Comparison of ENCODE assay signal across 15 mouse cellular contexts in the genomic region with DNA sequence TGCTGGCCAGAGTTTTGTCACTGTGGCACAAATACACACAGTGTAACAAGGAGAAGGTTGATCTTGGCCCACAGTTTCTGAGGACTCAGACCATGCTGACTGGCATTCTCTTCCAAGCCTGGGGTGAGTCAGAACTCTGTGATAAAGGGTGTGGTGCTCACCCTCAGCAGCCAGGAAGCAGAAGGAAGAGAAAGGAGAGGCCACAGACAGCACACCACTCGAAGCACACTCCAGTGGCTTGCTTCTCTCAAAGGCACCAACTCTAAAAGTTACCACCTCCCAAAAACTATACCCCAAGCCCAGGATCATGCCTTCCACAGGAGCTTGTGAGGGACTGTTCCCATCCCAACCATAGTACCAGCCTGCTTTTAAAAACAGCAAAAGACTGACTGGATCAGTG.
"Had no signal": no experiment of that assay in that cellular context is flagged by ENCODE, and none has a peak within 500 bp of the region (broad histone marks: within the 10 kb centered on the region; RNA-seq: fewer than 3 reads in every experiment).

No protein-coding gene starts in this region.

- H3K9ac ChIP-seq: kidney, embryonic 15.5 days; limb, embryonic 15.5 days; liver, embryonic 12.5 days; lung, embryonic 14.5 days; midbrain, embryonic 13.5 days; neural tube, embryonic 12.5 days had no signal

- H3K4me3 ChIP-seq: kidney, embryonic 15.5 days; left cerebral cortex, adult 2 months; limb, embryonic 15.5 days; liver, embryonic 12.5 days; midbrain, embryonic 13.5 days; myocyte; neural tube, embryonic 12.5 days had no signal

- H3K36me3 ChIP-seq: kidney, embryonic 15.5 days; limb, embryonic 15.5 days; liver, embryonic 12.5 days; midbrain, embryonic 13.5 days; neural tube, embryonic 12.5 days had no signal

- DNase-seq: kidney, adult 18-20 months; kidney, postnatal 25 days; lung, embryonic 14.5 days; lung, postnatal 10 days; retina, postnatal 1 day; right cerebral cortex, postnatal 4 days; spleen, adult 18-20 months; thymus, postnatal 36 days had no signal

- H3K4me1 ChIP-seq: kidney, embryonic 15.5 days; limb, embryonic 15.5 days; liver, embryonic 12.5 days; neural tube, embryonic 12.5 days had no signal

- H3K27me3 ChIP-seq: kidney, embryonic 15.5 days; limb, embryonic 15.5 days; liver, embryonic 12.5 days; neural tube, embryonic 12.5 days had no signal

- H3K4me2 ChIP-seq: kidney, embryonic 15.5 days; limb, embryonic 15.5 days; liver, embryonic 12.5 days; lung, embryonic 14.5 days; midbrain, embryonic 13.5 days; neural tube, embryonic 12.5 days had no signal

- ATAC-seq: liver, embryonic 12.5 days; midbrain, embryonic 13.5 days had no signal

- H3K27ac ChIP-seq: kidney, embryonic 15.5 days; left cerebral cortex, adult 2 months; limb, embryonic 15.5 days; liver, embryonic 12.5 days; midbrain, embryonic 13.5 days; neural tube, embryonic 12.5 days had no signal

- H3K9me3 ChIP-seq: kidney, embryonic 15.5 days; limb, embryonic 15.5 days; liver, embryonic 12.5 days; midbrain, embryonic 13.5 days; neural tube, embryonic 12.5 days had no signal
